Mouse (Mus musculus): Measurements from ENCODE around the gene Gba2. TPM values are rescaled to one million over a fixed set of nuclear protein-coding genes. Genes with fewer than 3 reads are reported as not detected.
A peak's percentile ranks its signal among the peaks of the same experiment; 100 is the strongest.

The Gba2 gene
- polyA plus RNA-seq, 1 experiment from 2014 or later = 18.8 TPM

GRCm38 (mm10) chr4:43584444-43585416, 6.1 kb upstream of the Gba2 start, which contains the start of gene Msmp:
Gene Msmp (minus strand): TSS chr4:43584494.
- no peaks in the 10 kb centered on the region for H3K27me3 ChIP-seq (replicated peaks; ENCODE audit: control insufficient read depth, insufficient read depth, low read length)
- WGBS = 69% methylated on average over 12 of the region's 12 CpGs
- ATAC-seq (replicated peaks; ENCODE audit: low FRiP score) (no peak), DNase-seq (ENCODE audit: low spot score) (no peak)
- no peak within 1 kb of the TSS for H3K9ac ChIP-seq (ENCODE audit: low read depth, low read length)
- H3K27ac ChIP-seq (ENCODE audit: low read depth, low read length) = no peak within 1 kb of the TSS
- H3K4me3 ChIP-seq (ENCODE audit: low read depth, low read length) = no peak within 1 kb of the TSS
- H3K4me1 ChIP-seq (replicated peaks; ENCODE audit: control insufficient read depth, insufficient read depth, low read length) = peaks cover 18% of the 10 kb centered on the region
- no peaks in the 10 kb centered on the region for H3K9me3 ChIP-seq (ENCODE audit: control insufficient read depth, low read length)
- H3K36me3 ChIP-seq (ENCODE audit: control insufficient read depth, insufficient read depth, low read length) = peaks cover 18% of the 10 kb centered on the region
- no peak within 1 kb of the TSS for H3K4me2 ChIP-seq

- H3K27ac ChIP-seq (ENCODE audit: low read depth, low read length) = no peak overlapping the region
- 78% methylated on average over 7 of the region's 7 CpGs for WGBS
- no peak for ATAC-seq (replicated peaks; ENCODE audit: low FRiP score)
- peaks cover 21% of the 10 kb centered on the region for H3K4me1 ChIP-seq (replicated peaks; ENCODE audit: control insufficient read depth, insufficient read depth, low read length)
- H3K36me3 ChIP-seq (ENCODE audit: control insufficient read depth, insufficient read depth, low read length) = peaks cover 18% of the 10 kb centered on the region
- no peak for DNase-seq (ENCODE audit: low spot score)
- H3K9me3 ChIP-seq (ENCODE audit: control insufficient read depth, low read length) = no peaks in the 10 kb centered on the region
- H3K4me3 ChIP-seq (ENCODE audit: low read depth, low read length) = no peak overlapping the region
- no peaks in the 10 kb centered on the region for H3K27me3 ChIP-seq (replicated peaks; ENCODE audit: control insufficient read depth, insufficient read depth, low read length)
- H3K9ac ChIP-seq (ENCODE audit: low read depth, low read length) = no peak overlapping the region
- no peak overlapping the region for H3K4me2 ChIP-seq
Measured at GRCm38 (mm10) chr4:43583421-43583820, 4.7 kb upstream of the Gba2 start.

- Histone ChIP-seq H3K27ac (ENCODE audit: low read depth, low read length) (no peak overlapping the region), H3K36me3 (ENCODE audit: control insufficient read depth, insufficient read depth, low read length) (peaks cover 18% of the 10 kb centered on the region), H3K4me3 (ENCODE audit: low read depth, low read length) (no peak overlapping the region), H3K27me3 (replicated peaks; ENCODE audit: control insufficient read depth, insufficient read depth, low read length) (no peaks in the 10 kb centered on the region), H3K4me1 (replicated peaks; ENCODE audit: control insufficient read depth, insufficient read depth, low read length) (peaks cover 18% of the 10 kb centered on the region), H3K4me2 (no peak overlapping the region), H3K9me3 (ENCODE audit: control insufficient read depth, low read length) (no peaks in the 10 kb centered on the region), H3K9ac (ENCODE audit: low read depth, low read length) (no peak overlapping the region)
- ATAC-seq (replicated peaks; ENCODE audit: low FRiP score) = no peak
- 79% methylated on average over 5 of the region's 5 CpGs for WGBS
- DNase-seq (ENCODE audit: low spot score) = no peak
Measured at GRCm38 (mm10) chr4:43582241-43582640, 3.6 kb upstream of the Gba2 start.

GRCm38 (mm10) chr4:43581381-43581780, 2.7 kb upstream of the Gba2 start:
- Histone ChIP-seq H3K36me3 (ENCODE audit: control insufficient read depth, insufficient read depth, low read length) (peaks cover 18% of the 10 kb centered on the region), H3K27me3 (replicated peaks; ENCODE audit: control insufficient read depth, insufficient read depth, low read length) (no peaks in the 10 kb centered on the region), H3K4me3 (ENCODE audit: low read depth, low read length) (no peak overlapping the region), H3K27ac (ENCODE audit: low read depth, low read length) (no peak overlapping the region), H3K9me3 (ENCODE audit: control insufficient read depth, low read length) (no peaks in the 10 kb centered on the region), H3K9ac (ENCODE audit: low read depth, low read length) (no peak overlapping the region), H3K4me1 (replicated peaks; ENCODE audit: control insufficient read depth, insufficient read depth, low read length) (peaks cover 26% of the 10 kb centered on the region), H3K4me2 (no peak overlapping the region)
- no peak for DNase-seq (ENCODE audit: low spot score)
- WGBS = 96% methylated on average over 12 of the region's 12 CpGs
- no peak for ATAC-seq (replicated peaks; ENCODE audit: low FRiP score)

GRCm38 (mm10) chr4:43580721-43581120, 2.0 kb upstream of the Gba2 start:
- DNase-seq (ENCODE audit: low spot score) = no peak
- peaks cover 25% of the 10 kb centered on the region for H3K4me1 ChIP-seq (replicated peaks; ENCODE audit: control insufficient read depth, insufficient read depth, low read length)
- no peak for ATAC-seq (replicated peaks; ENCODE audit: low FRiP score)

GRCm38 (mm10) chr4:43579731-43580130, 1.1 kb upstream of the Gba2 start:
- peak overlapping the region; percentile 99 for H3K4me2 ChIP-seq
- peaks cover 18% of the 10 kb centered on the region for H3K36me3 ChIP-seq (ENCODE audit: control insufficient read depth, insufficient read depth, low read length)
- H3K4me3 ChIP-seq (ENCODE audit: low read depth, low read length) = peak overlapping the region; percentile 77
- H3K27ac ChIP-seq (ENCODE audit: low read depth, low read length) = no peak overlapping the region
- H3K9me3 ChIP-seq (ENCODE audit: control insufficient read depth, low read length) = no peaks in the 10 kb centered on the region
- peaks cover 23% of the 10 kb centered on the region for H3K4me1 ChIP-seq (replicated peaks; ENCODE audit: control insufficient read depth, insufficient read depth, low read length)
- ATAC-seq (replicated peaks; ENCODE audit: low FRiP score) (no peak), DNase-seq (ENCODE audit: low spot score) (no peak)
- H3K27me3 ChIP-seq (replicated peaks; ENCODE audit: control insufficient read depth, insufficient read depth, low read length) = no peaks in the 10 kb centered on the region
- peak overlapping the region; percentile 84 for H3K9ac ChIP-seq (ENCODE audit: low read depth, low read length)
- WGBS = 72% methylated on average over 6 of the region's 6 CpGs

More at GRCm38 (mm10) chr4:43580721-43581120, 2.0 kb upstream of the Gba2 start:
- Histone ChIP-seq H3K4me3 (ENCODE audit: low read depth, low read length) (no peak overlapping the region), H3K9me3 (ENCODE audit: control insufficient read depth, low read length) (no peaks in the 10 kb centered on the region), H3K9ac (ENCODE audit: low read depth, low read length) (no peak overlapping the region), H3K27ac (ENCODE audit: low read depth, low read length) (no peak overlapping the region), H3K4me2 (no peak overlapping the region), H3K36me3 (ENCODE audit: control insufficient read depth, insufficient read depth, low read length) (peaks cover 18% of the 10 kb centered on the region), H3K27me3 (replicated peaks; ENCODE audit: control insufficient read depth, insufficient read depth, low read length) (no peaks in the 10 kb centered on the region)
- WGBS = 94% methylated on average over 5 of the region's 5 CpGs

- Histone ChIP-seq H3K4me3 (ENCODE audit: low read depth, low read length) (peak overlapping the region; percentile 77), H3K27me3 (replicated peaks; ENCODE audit: control insufficient read depth, insufficient read depth, low read length) (no peaks in the 10 kb centered on the region), H3K4me2 (peak overlapping the region; percentile 99), H3K9me3 (ENCODE audit: control insufficient read depth, low read length) (no peaks in the 10 kb centered on the region), H3K4me1 (replicated peaks; ENCODE audit: control insufficient read depth, insufficient read depth, low read length) (peaks cover 23% of the 10 kb centered on the region), H3K27ac (ENCODE audit: low read depth, low read length) (peak overlapping the region; percentile 78), H3K36me3 (ENCODE audit: control insufficient read depth, insufficient read depth, low read length) (peaks cover 17% of the 10 kb centered on the region), H3K9ac (ENCODE audit: low read depth, low read length) (peak overlapping the region; percentile 84)
- 5% methylated on average over 10 of the region's 10 CpGs for WGBS
- ATAC-seq (replicated peaks; ENCODE audit: low FRiP score) (no peak), DNase-seq (ENCODE audit: low spot score) (no peak)
Measured at GRCm38 (mm10) chr4:43579256-43579655, 583 bp upstream of the Gba2 start.

- H3K27me3 ChIP-seq (replicated peaks; ENCODE audit: control insufficient read depth, insufficient read depth, low read length) = no peaks in the 10 kb centered on the region
- H3K4me3 ChIP-seq (ENCODE audit: low read depth, low read length) = peak overlapping the region; percentile 77
- DNase-seq (ENCODE audit: low spot score) (no peak), ATAC-seq (replicated peaks; ENCODE audit: low FRiP score) (no peak)
- H3K36me3 ChIP-seq (ENCODE audit: control insufficient read depth, insufficient read depth, low read length) = peaks cover 13% of the 10 kb centered on the region
- peaks cover 23% of the 10 kb centered on the region for H3K4me1 ChIP-seq (replicated peaks; ENCODE audit: control insufficient read depth, insufficient read depth, low read length)
- H3K9me3 ChIP-seq (ENCODE audit: control insufficient read depth, low read length) = no peaks in the 10 kb centered on the region
- H3K9ac ChIP-seq (ENCODE audit: low read depth, low read length) = peak overlapping the region; percentile 84
- H3K4me2 ChIP-seq = peak overlapping the region; percentile 99
- H3K27ac ChIP-seq (ENCODE audit: low read depth, low read length) = no peak overlapping the region
- 36% methylated on average over 8 of the region's 8 CpGs for WGBS
Measured at GRCm38 (mm10) chr4:43577237-43577881, 1.3 kb downstream of the Gba2 start.
